Mouse (Mus musculus) kidney, postnatal 0 days (tissue): ENCODE data around the gene Jup. TPM values are rescaled to one million over a fixed set of nuclear protein-coding genes. Genes with fewer than 3 reads are reported as not detected.

Experiments
- ATAC-seq: fragments of 200-750 bp; cut with Nextera tagmentation; replicated peaks from 2 replicates; pipeline ENCODE4 v1.8.0; 2017; ENCODE audit warnings: low read depth, moderate number of reproducible peaks, moderate TSS enrichment, moderate library complexity; ENCODE audit not compliant: low FRiP score
- DNase-seq: peaks from one replicate; pipeline ENCODE4 v3.0.0-alpha.2; 2016; ENCODE audit warnings: low spot score
- H3K27ac ChIP-seq: fragments of 300-500 bp; sonication (generic); 2 replicates; pipeline ENCODE4 v1.5.1; 2014; ENCODE audit warnings: mild to moderate bottlenecking
- H3K27me3 ChIP-seq: fragments of 300-500 bp; sonication (generic); 2 replicates; pipeline ENCODE4 v1.6.1; 2014; ENCODE audit warnings: low read length, mixed read lengths; ENCODE audit not compliant: insufficient read depth
- H3K36me3 ChIP-seq: fragments of 300-500 bp; sonication (generic); 2 replicates; pipeline ENCODE4 v1.6.1; 2014; ENCODE audit warnings: low read length, mixed read lengths; ENCODE audit not compliant: insufficient read depth
- H3K4me1 ChIP-seq: fragments of 300-500 bp; sonication (generic); replicated peaks from 2 replicates; pipeline ENCODE4 v1.6.1; 2014; ENCODE audit warnings: antibody characterized with exemption, low read length, mixed read lengths; ENCODE audit not compliant: insufficient read depth
- H3K4me2 ChIP-seq: fragments of 300-500 bp; sonication (generic); 2 replicates; pipeline ENCODE4 v1.6.1; 2014; ENCODE audit warnings: mild to moderate bottlenecking, low read length, moderate library complexity, mixed read lengths
- H3K4me3 ChIP-seq: fragments of 300-500 bp; sonication (generic); replicated peaks from 2 replicates; pipeline ENCODE4 v1.5.1; 2014; ENCODE audit warnings: low read depth, low read length
- H3K9ac ChIP-seq: fragments of 300-500 bp; sonication (generic); 2 replicates; pipeline ENCODE4 v1.6.1; 2014; ENCODE audit warnings: low read depth, low read length
- H3K9me3 ChIP-seq: fragments of 300-500 bp; sonication (generic); replicated peaks from 2 replicates; pipeline ENCODE4 v1.6.1; 2016; ENCODE audit warnings: low read length, inconsistent platforms, mixed read lengths
- CTCF ChIP-seq: IDR thresholded peaks from 2 replicates; pipeline ENCODE4 v1.5.1; 2016; ENCODE audit warnings: antibody characterized with exemption, low read depth, mild to moderate bottlenecking, moderate library complexity
- WGBS: fragments of 180-500 bp; shearing (Covaris S2); extraction: QIAGEN DNeasy Blood & Tissue Kit; methylation state at CpG from one replicate; pipeline ENCODE4 v1.1.7; 2014; 5-methylcytosine and 5-hydroxymethylcytosine counted together
- polyA plus RNA-seq: library from polyadenylated mRNA; unstranded; fragments of >200 nt; fragmentation: Nextera tagmentation; extraction: Ambion mirVana; gene quantifications from 2 replicates; pipeline ENCODE4 v1.2.1, GENCODE M21; 2015

Gene Jup
- polyA plus RNA-seq, 1 experiment from 2014 or later: 119 TPM

DNA sequence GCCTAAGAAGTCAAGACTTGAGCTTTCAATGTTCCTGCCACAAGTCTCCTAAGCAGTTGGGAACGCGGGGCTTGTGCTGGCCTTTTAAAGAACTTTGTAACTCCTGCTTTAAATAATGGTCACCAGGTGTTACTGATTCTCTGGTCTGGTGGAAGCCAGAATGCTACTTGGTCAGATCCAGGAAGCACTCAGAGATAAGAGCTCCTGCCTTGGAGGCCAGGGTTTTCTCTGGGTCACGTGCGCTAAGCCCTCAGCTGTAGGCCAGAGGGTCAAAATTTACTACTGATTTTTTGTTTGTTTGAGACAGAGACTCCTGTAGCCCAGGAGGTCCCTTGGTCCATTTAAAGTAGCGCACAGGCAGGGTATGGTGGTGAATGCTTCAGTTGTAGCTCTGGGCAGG is 34.4 kb upstream of the Jup start:
- Histone ChIP-seq H3K9ac (no peak overlapping the region), H3K27me3 (no peaks in the 10 kb centered on the region), H3K4me3 (no peak overlapping the region), H3K4me2 (no peak overlapping the region), H3K36me3 (peaks cover 21% of the 10 kb centered on the region; the same call in 1 of the 2 replicates), H3K27ac (no peak overlapping the region), H3K4me1 (no peaks in the 10 kb centered on the region), H3K9me3 (no peaks in the 10 kb centered on the region)
- 91% methylated on average over 5 of the region's 5 CpGs for WGBS
- no peak for DNase-seq
- no peak for ATAC-seq
- no peak for TF ChIP-seq CTCF

DNA sequence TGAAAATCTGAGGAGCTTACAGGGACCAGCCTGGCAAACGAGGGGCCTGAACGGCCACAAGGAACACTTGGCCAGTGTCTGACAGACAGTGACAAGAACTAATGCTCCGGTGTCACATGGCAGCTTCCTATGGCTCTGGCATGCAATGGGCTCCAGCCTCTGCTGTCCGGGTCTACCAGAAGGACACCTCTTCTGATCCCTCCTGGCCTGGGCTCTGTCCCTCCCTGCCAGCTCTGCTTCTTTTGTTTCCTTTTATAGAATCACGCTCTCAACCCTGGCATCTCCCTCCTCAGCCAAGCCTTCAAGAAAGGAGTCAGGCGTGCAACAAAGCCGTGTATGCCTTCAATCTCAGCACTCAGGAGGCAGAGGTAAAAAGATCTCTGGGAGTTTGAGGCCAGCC is 32.5 kb upstream of the Jup start:
- H3K4me2 ChIP-seq: no peak overlapping the region
- peaks cover 15% of the 10 kb centered on the region; the same call in 1 of the 2 replicates for H3K36me3 ChIP-seq
- no peak overlapping the region for H3K9ac ChIP-seq
- H3K4me1 ChIP-seq: no peaks in the 10 kb centered on the region
- no peak overlapping the region for H3K4me3 ChIP-seq
- ATAC-seq (no peak), DNase-seq (no peak)
- WGBS: 90% methylated on average over 7 of the region's 7 CpGs
- no peak overlapping the region for H3K27ac ChIP-seq
- no peaks in the 10 kb centered on the region for H3K27me3 ChIP-seq
- no peaks in the 10 kb centered on the region for H3K9me3 ChIP-seq
- no peak for TF ChIP-seq CTCF

DNA sequence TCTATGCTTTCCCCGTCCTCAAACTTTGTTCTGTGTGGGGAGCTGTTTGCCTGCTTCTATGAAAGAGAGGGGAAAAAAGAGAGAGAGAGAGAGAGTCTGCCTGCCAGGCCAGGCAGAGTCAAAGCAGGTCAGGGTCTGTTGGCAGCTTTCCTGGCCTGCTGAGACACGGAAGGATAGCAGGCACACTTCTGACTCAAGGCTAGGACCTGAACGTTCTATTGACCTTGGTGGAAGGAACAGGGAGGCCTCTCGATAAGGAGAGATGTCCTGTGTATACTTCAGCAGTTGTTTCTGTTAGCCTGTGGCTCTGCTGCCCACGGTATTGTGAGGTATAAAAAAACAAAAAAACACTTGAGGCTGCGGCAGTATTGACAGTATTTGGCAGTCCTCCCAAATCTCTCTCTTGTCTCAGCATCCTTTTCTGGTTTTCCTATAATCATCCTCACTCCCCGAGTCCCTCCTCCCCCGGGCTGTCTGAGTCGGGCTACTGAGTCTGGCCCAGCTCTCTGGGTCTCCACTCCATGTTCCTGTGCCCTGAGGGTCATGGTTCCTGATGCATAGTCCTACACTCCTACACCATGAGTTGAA is 31.1 kb upstream of the Jup start:
- DNase-seq: no peak
- no peak overlapping the region for H3K4me2 ChIP-seq
- H3K36me3 ChIP-seq: peaks cover 22% of the 10 kb centered on the region; the same call in 1 of the 2 replicates
- H3K4me1 ChIP-seq: no peaks in the 10 kb centered on the region
- ATAC-seq: no peak
- 49% methylated on average over 9 of the region's 9 CpGs for WGBS
- H3K9ac ChIP-seq: 0 out of 2 replicates have a peak overlapping the region, but pooled peaks have one; percentile 24
- no peak for TF ChIP-seq CTCF
- H3K9me3 ChIP-seq: no peaks in the 10 kb centered on the region
- H3K27ac ChIP-seq: no peak overlapping the region
- no peaks in the 10 kb centered on the region for H3K27me3 ChIP-seq
- no peak overlapping the region for H3K4me3 ChIP-seq

DNA sequence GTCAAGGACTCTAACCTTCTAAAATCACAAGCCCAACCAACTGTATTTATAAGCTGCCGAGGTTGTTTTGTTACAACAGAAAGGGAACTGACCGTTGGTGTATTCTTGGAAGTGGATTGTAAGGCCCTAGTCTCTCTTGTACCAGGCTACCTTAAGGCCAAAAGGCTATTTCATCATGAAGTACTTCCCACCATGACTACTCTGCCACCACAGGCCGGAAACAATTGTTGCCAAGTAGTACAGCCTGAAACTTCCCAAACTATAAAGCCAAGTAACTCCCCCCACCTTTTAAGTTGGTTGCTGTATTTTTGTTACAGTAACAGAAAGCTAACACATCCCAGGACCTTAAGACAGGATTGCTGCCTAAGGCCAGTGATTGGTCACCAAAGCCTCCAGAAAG is 29.3 kb upstream of the Jup start:
- Histone ChIP-seq H3K36me3 (peaks cover 25% of the 10 kb centered on the region; the same call in 1 of the 2 replicates), H3K4me3 (no peak overlapping the region), H3K4me2 (no peak overlapping the region), H3K9ac (no peak overlapping the region), H3K27me3 (no peaks in the 10 kb centered on the region), H3K27ac (no peak overlapping the region), H3K4me1 (no peaks in the 10 kb centered on the region), H3K9me3 (no peaks in the 10 kb centered on the region)
- WGBS: 78% methylated on average over 3 of the region's 3 CpGs
- no peak for TF ChIP-seq CTCF
- no peak for DNase-seq
- no peak for ATAC-seq

DNA sequence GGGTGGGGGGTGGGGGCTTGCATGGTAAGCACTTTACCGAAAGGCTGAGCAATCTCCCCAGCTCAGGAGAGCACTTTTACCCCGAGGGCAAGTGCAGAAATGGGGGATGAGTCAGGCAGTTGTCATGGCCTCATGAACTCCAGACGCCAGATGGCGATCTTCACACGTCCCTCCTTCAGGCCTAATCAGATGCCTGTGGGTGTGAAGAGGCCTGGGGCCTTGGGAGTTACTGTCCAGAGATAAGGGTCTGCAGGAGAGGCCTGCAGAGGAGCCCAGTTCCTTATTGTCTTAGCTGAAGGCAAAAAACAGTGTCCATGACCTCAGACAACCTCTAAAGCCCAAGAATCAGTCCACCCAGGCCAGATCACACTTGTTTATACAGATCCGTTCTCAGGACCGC is 28.3 kb upstream of the Jup start:
- ATAC-seq (peak; percentile 55; the same call in 1 of the 2 replicates), DNase-seq (peak; percentile 67)
- no peak overlapping the region for H3K4me2 ChIP-seq
- H3K4me3 ChIP-seq: no peak overlapping the region
- H3K27ac ChIP-seq: no peak overlapping the region
- H3K9me3 ChIP-seq: no peaks in the 10 kb centered on the region
- no peak overlapping the region for H3K9ac ChIP-seq
- peaks cover 25% of the 10 kb centered on the region; the same call in 1 of the 2 replicates for H3K36me3 ChIP-seq
- 21% methylated on average over 7 of the region's 7 CpGs for WGBS
- H3K4me1 ChIP-seq: peaks cover 7% of the 10 kb centered on the region; the same call in 1 of the 2 replicates
- TF ChIP-seq CTCF: peak; percentile 75
- H3K27me3 ChIP-seq: no peaks in the 10 kb centered on the region

DNA sequence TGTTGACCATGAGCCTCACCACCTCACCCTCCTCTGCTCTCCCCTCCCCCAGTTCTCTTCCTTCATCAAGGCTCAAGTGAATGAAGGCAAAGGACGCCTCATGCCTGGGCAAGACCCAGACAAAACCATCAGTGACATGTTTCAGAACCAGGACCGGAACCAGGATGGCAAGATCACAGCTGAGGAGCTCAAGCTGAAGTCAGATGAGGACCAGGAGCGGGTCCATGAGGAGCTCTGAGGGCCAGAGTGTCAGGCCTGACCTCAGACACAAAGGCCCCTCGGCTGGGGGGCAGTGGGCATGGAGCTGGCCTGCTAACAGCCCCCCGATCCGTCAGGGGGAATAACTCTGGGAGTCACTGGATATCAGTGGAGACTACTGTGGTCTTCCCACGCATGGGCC is 26.3 kb upstream of the Jup start:
- no peak for ATAC-seq
- no peaks in the 10 kb centered on the region for H3K27me3 ChIP-seq
- H3K4me1 ChIP-seq: peaks cover 7% of the 10 kb centered on the region; the same call in 1 of the 2 replicates
- no peak for TF ChIP-seq CTCF
- no peak overlapping the region for H3K4me3 ChIP-seq
- no peak overlapping the region for H3K4me2 ChIP-seq
- H3K27ac ChIP-seq: no peak overlapping the region
- no peak for DNase-seq
- H3K36me3 ChIP-seq: peaks cover 15% of the 10 kb centered on the region; the same call in 1 of the 2 replicates
- 93% methylated on average over 7 of the region's 7 CpGs for WGBS
- no peaks in the 10 kb centered on the region for H3K9me3 ChIP-seq
- no peak overlapping the region for H3K9ac ChIP-seq
